Mouse (Mus musculus) adipocyte (in vitro differentiated cells): ENCODE results near the gene Tekt4.

Experiments used
- DNase-seq: peaks from one replicate; pipeline ENCODE4 v3.0.0-alpha.2; 2016; ENCODE audit warnings: low spot score

Tekt4 gene

GRCm38 (mm10) chr17:25433223-25433616 lies 21.2 kb upstream of the Tekt4 start:
- DNase-seq, result no peak

GRCm38 (mm10) chr17:25433617-25434606 lies 20.5 kb upstream of the Tekt4 start, which contains the start of gene Cacna1h:
Gene Cacna1h (minus strand): TSS chr17:25433783.
- DNase-seq, result no peak

- DNase-seq, result no peak
Measured at GRCm38 (mm10) chr17:25441417-25441816, 13.0 kb upstream of the Tekt4 start.

- no peak for DNase-seq
Measured at GRCm38 (mm10) chr17:25442889-25443288, 11.5 kb upstream of the Tekt4 start.

GRCm38 (mm10) chr17:25445074-25445473 lies 9.3 kb upstream of the Tekt4 start:
- DNase-seq, result no peak

GRCm38 (mm10) chr17:25445841-25446240 lies 8.6 kb upstream of the Tekt4 start:
- no peak for DNase-seq

GRCm38 (mm10) chr17:25447865-25448264 lies 6.5 kb upstream of the Tekt4 start:
- DNase-seq, result no peak

- no peak for DNase-seq
Measured at GRCm38 (mm10) chr17:25450329-25450728, 4.1 kb upstream of the Tekt4 start.

GRCm38 (mm10) chr17:25452246-25452965 lies 2.0 kb upstream of the Tekt4 start:
- DNase-seq, result no peak

- DNase-seq, result no peak
Measured at GRCm38 (mm10) chr17:25456540-25456939, 2.1 kb downstream of the Tekt4 start.

- no peak for DNase-seq
Measured at GRCm38 (mm10) chr17:25462236-25462875, 7.9 kb downstream of the Tekt4 start.

GRCm38 (mm10) chr17:25463326-25463945 lies 9.0 kb downstream of the Tekt4 start:
- no peak for DNase-seq

- no peak for DNase-seq
Measured at GRCm38 (mm10) chr17:25464091-25464490, 9.7 kb downstream of the Tekt4 start.

GRCm38 (mm10) chr17:25466257-25466656 lies 11.8 kb downstream of the Tekt4 start:
- no peak for DNase-seq

GRCm38 (mm10) chr17:25467781-25468180 lies 13.4 kb downstream of the Tekt4 start:
- DNase-seq, result no peak

GRCm38 (mm10) chr17:25468301-25468700 lies 13.9 kb downstream of the Tekt4 start:
- DNase-seq, result no peak

- peak; percentile 74 for DNase-seq
Measured at GRCm38 (mm10) chr17:25469798-25470197, 15.4 kb downstream of the Tekt4 start.

GRCm38 (mm10) chr17:25471418-25471817 lies 17.0 kb downstream of the Tekt4 start:
- peak; percentile 25 for DNase-seq

GRCm38 (mm10) chr17:25472044-25472443 lies 17.6 kb downstream of the Tekt4 start:
- no peak for DNase-seq

GRCm38 (mm10) chr17:25474330-25475077 lies 20.1 kb downstream of the Tekt4 start:
- DNase-seq, result peak; percentile 34
